Mouse (Mus musculus): ENCODE results near the gene Ncor2. TPM values are rescaled to one million over a fixed set of nuclear protein-coding genes. Genes with fewer than 3 reads are reported as not detected.
"Not testable (repeated sequence)": the region's sequence is repeated elsewhere in the genome, so short reads cannot be mapped to it uniquely, and the experiment has no call there.

Gene Ncor2
- total RNA-seq (2021), result 100 to 1,000 TPM; 183 to 200 TPM

DNA sequence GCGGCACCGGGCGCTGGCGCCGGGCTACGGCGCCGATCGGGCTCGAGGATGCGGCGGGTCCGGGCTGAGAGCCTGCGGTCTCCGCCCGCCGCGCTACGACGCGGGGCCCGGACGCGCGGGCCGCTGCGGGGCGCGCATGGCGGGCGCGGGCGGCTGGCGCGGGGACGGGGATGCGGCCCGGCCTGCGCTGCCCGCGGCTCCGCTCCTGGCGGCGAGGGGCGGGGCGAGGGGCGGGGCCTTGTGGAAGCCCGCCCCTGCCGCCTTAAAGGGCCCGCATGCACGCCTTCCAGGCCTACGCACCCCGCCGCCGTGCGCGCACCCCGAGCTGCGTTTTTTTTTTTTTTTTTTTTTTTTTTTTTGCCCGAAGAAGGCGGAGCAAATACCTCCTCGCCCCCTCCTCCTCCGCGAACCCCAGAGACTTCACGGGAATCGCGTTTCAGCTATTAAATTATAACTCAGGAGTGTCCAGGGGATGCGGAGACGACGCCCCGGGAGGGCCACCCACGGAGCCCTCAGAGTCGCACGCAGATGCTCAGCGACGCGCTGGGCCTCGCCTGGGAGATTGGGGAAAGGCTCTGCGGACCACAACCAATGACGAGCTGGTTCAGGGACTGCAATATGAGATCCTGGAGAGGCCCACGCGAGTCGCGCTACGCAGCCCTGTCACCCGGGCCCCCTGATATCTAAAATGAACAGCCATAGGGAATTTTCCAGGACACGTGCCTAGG is at the start of gene Ncor2:
Gene Ncor2, minus strand, starts transcription at position 213 of the 728 bp plus-strand sequence.
- DNase-seq (ENCODE audit: low spot score in 2 of 2), result peak; percentile 88 to 89
- intact Hi-C loops (cut with DNase I), result loop anchor here (1.0 to 2.0 kb wide), 3 partner anchors 38 to 88 kb away; no protein-coding TSS in a partner anchor

- intact Hi-C loops (cut with DNase I), result loop anchor here (2.0 kb wide), 2 partner anchors 17 to 39 kb away; no protein-coding TSS in a partner anchor
- DNase-seq (ENCODE audit: low spot score in 2 of 2), result no peak
These were observed 48.7 kb upstream of the Ncor2 start for GRCm38 (mm10) chr5:125227699-125228098.

DNA sequence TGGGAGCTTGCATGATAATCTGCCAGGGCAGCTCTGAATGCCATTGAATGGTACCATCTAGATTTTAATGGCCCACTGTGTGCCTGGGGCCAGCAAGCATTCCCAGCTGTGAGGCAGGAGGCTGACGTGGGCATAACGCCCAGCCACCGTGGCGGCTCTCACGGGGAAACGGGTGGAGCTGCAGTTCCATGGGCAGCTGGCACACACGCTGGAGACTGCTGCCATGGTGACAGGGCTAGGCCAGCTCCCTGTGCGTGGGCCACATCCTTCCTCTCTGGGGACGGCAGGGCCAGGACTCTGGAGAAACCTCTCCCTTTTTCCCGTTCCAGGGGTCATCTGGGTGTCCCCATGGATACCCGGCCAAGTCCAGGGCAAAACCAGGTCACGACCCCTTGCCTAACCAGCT is 47.2 kb upstream of the Ncor2 start:
- intact Hi-C loops (cut with DNase I), result loop anchor here (2.0 kb wide), 2 partner anchors 19 to 41 kb away; no protein-coding TSS in a partner anchor

DNA sequence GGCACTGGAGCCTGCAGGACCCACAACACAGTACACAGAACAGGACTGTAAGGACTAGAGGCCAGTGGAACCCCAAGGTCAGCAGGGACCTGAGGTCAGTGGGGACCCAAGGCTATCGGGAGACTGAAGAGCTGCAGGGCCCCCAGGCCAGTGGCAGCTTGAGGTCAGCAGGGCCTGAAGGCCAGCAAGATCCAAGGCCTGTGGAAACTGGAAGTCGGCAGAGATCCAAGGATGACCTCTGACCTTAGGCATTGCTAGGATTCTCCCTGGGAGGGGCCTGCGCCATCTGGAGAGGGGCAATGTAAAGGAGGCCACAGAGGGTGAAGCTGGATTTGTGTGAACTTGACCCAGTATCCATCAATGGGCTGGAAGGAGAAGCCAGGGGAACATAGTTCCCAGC is 45.9 kb upstream of the Ncor2 start:
- intact Hi-C loops (cut with DNase I), result no loop called here
- no peak for DNase-seq (ENCODE audit: low spot score in 2 of 2)

More for the DNA sequence above, 47.2 kb upstream of the Ncor2 start:
- peak; percentile 83 to 94 for DNase-seq (ENCODE audit: low spot score in 2 of 2)

GRCm38 (mm10) chr5:125223961-125224360 is 44.9 kb upstream of the Ncor2 start:
- DNase-seq (ENCODE audit: low spot score in 2 of 2), result no peak

DNA sequence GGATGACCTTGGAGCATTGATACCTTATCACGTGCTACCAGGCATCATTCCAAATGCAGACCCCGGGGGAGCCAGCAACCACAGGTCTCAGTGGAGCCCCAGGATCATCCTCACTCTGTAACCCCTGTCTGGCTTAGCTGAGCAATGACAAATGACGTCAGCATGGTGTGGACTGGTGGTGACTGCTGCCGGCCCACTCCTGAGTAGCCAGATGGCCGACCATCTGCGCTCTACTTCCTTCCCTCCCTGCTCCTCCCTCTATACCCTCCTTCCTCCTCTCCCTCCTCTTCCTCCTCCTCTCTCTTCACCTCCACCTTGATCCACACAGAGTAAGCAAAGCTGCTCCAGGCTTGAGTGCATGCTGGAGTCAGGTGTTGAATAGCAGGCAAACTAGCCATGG is 43.7 kb upstream of the Ncor2 start:
- peak; percentile 40 to 82 for DNase-seq (ENCODE audit: low spot score in 2 of 2)
- intact Hi-C loops (cut with DNase I), result no loop called here

More at GRCm38 (mm10) chr5:125223961-125224360, 44.9 kb upstream of the Ncor2 start:
- intact Hi-C loops (cut with DNase I), result no loop called here

- DNase-seq (ENCODE audit: low spot score in 2 of 2), result peak; percentile 66 to 86
- intact Hi-C loops (cut with DNase I), result no loop called here
These were observed 42.8 kb upstream of the Ncor2 start for GRCm38 (mm10) chr5:125221868-125222267.

- DNase-seq (ENCODE audit: low spot score in 2 of 2), result no peak
- intact Hi-C loops (cut with DNase I), result loop anchor here (2.0 to 5.0 kb wide), 2 partner anchors 39 to 50 kb away; partner anchors contain the start of gene Ncor2
These were observed 38.6 kb upstream of the Ncor2 start for GRCm38 (mm10) chr5:125217426-125218170.

- DNase-seq (ENCODE audit: low spot score in 2 of 2), result peak; percentile 88 to 97
- intact Hi-C loops (cut with DNase I), result loop anchor here (1.0 to 5.0 kb wide), 3 partner anchors 28 to 51 kb away; partner anchors contain the start of gene Ncor2
These were observed 37.0 kb upstream of the Ncor2 start for GRCm38 (mm10) chr5:125215930-125216459.

GRCm38 (mm10) chr5:125215346-125215929 is 36.4 kb upstream of the Ncor2 start:
- no peak for DNase-seq (ENCODE audit: low spot score in 2 of 2)

GRCm38 (mm10) chr5:125214064-125214463 is 35.0 kb upstream of the Ncor2 start:
- intact Hi-C loops (cut with DNase I), result no loop called here

More at GRCm38 (mm10) chr5:125215346-125215929, 36.4 kb upstream of the Ncor2 start:
- intact Hi-C loops (cut with DNase I), result loop anchor here (5.0 kb wide), 1 partner anchor 52 kb away; no protein-coding TSS in a partner anchor

GRCm38 (mm10) chr5:125204910-125205309 is 25.9 kb upstream of the Ncor2 start:
- DNase-seq (ENCODE audit: low spot score in 2 of 2); intact Hi-C loops (cut with DNase I): not testable (repeated sequence)

More at GRCm38 (mm10) chr5:125214064-125214463, 35.0 kb upstream of the Ncor2 start:
- DNase-seq (ENCODE audit: low spot score in 2 of 2), result no peak

GRCm38 (mm10) chr5:125204199-125204815 is 25.3 kb upstream of the Ncor2 start:
- no peak for DNase-seq (ENCODE audit: low spot score in 2 of 2)
- intact Hi-C loops (cut with DNase I), result no loop called here

DNA sequence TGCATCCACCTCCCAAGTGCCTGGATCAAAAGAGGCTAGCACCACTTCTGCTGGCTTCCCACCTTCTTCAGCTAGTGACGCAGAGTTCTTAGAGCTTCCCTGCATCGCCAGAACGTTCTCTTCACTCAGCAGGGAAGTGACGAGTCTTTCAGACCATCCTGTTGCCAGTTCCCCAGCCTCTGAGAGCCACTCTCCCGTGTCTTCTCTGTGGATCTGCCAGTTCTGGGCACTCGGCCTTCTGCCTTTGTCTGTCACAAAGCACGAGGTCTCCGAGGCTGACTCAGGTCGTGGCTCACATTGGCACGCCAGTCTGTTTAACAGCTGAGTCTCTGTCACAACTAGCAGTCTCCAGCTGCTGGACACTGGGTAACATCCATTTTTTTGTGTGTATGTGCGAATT is 24.7 kb upstream of the Ncor2 start:
- DNase-seq (ENCODE audit: low spot score in 2 of 2), result peak; percentile 35 to 67
- intact Hi-C loops (cut with DNase I), result no loop called here

DNA sequence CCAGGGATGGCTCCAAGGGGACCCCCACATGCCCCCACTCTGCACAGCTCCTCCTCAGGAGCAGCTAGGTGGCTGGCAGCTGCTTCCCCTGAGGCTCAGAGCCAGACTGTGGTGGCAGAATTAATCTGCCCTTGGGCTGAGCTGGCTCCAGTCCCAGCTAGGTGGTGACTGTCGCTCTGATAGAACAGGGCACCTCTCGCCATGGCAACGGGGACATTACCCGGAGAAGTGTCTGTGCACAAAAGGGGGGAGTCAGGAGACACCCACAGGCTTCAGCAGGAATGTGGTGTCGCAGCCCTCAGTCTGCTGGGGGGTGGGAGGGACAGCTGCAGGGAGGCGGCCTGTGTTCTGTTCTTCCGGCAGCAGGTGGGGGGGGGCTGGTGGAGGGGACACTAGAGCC is 24.1 kb upstream of the Ncor2 start:
- intact Hi-C loops (cut with DNase I), result no loop called here
- peak; percentile 60 to 72 for DNase-seq (ENCODE audit: low spot score in 2 of 2)

DNA sequence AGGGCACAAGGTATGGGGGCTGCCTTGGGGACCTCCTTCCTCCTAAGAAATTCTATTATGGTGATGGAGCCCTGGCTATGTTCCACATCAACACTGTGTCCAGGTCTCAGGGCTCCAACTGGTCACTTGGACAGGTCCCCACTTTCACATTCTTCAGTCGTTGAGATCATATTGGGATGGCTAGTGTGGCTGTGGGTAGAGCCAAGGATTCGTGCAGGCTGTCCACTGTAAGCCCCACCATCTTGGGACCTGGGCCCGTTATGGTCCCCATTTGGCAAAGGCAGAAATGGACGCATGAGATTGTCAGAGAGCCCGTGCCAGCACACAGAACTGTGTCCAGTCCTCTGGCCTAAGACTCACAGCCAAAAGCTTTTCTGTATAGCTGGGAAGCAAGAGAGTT is 23.1 kb upstream of the Ncor2 start:
- intact Hi-C loops (cut with DNase I), result no loop called here
- DNase-seq (ENCODE audit: low spot score in 2 of 2), result no peak

- no peak for DNase-seq (ENCODE audit: low spot score in 2 of 2)
- intact Hi-C loops (cut with DNase I), result loop anchor here (10.0 kb wide), 1 partner anchor 166 kb away; no protein-coding TSS in a partner anchor
These were observed 20.1 kb upstream of the Ncor2 start for GRCm38 (mm10) chr5:125199086-125199485.

GRCm38 (mm10) chr5:125197325-125197724 is 18.3 kb upstream of the Ncor2 start:
- DNase-seq (ENCODE audit: low spot score in 2 of 2), result not testable (repeated sequence)
- intact Hi-C loops (cut with DNase I), result loop anchor here (10.0 kb wide), 1 partner anchor 167 kb away; no protein-coding TSS in a partner anchor

- no peak for DNase-seq (ENCODE audit: low spot score in 2 of 2)
- intact Hi-C loops (cut with DNase I), result loop anchor here (10.0 kb wide), 1 partner anchor 169 kb away; no protein-coding TSS in a partner anchor
These were observed 17.0 kb upstream of the Ncor2 start for GRCm38 (mm10) chr5:125196054-125196453.
